Mouse (Mus musculus) hindbrain, embryonic 16.5 days (tissue): ENCODE data around the gene Slc10a3. TPM values are rescaled to one million over a fixed set of nuclear protein-coding genes. Genes with fewer than 3 reads are reported as not detected.

ENCODE experiments used
- polyA plus RNA-seq: library from polyadenylated mRNA; unstranded; fragments of >200 nt; fragmentation: Nextera tagmentation; extraction: Ambion mirVana; gene quantifications from 2 replicates; pipeline ENCODE4 v1.2.1, GENCODE M21; 2015

Gene Slc10a3
- polyA plus RNA-seq, 1 experiment from 2014 or later = 8.2 TPM

Other genes with a start within 250 kb of the Slc10a3 start
- not detected in 2 replicates for gene Opn1mw, start 245.9 kb downstream of the Slc10a3 start, polyA plus RNA-seq
- gene Mecp2, start 238.0 kb downstream of the Slc10a3 start, polyA plus RNA-seq = 9.9 and 10.8 TPM in 2 replicates
- not detected in 2 replicates for gene Tex28, start 205.5 kb downstream of the Slc10a3 start, polyA plus RNA-seq
- gene Tktl1, start 196.1 kb downstream of the Slc10a3 start, polyA plus RNA-seq = 0.14 TPM in 1 of 2 replicates, not detected in the other
- gene Flna, start 123.5 kb downstream of the Slc10a3 start, polyA plus RNA-seq = 77.4 and 103 TPM in 2 replicates
- gene Emd, start 118.7 kb downstream of the Slc10a3 start, polyA plus RNA-seq = 13.1 and 14.8 TPM in 2 replicates
- 342 and 444 TPM in 2 replicates for gene Rpl10, start 102.5 kb downstream of the Slc10a3 start, polyA plus RNA-seq
- gene Taz, start 91.4 kb downstream of the Slc10a3 start, polyA plus RNA-seq = 78.4 and 79.0 TPM in 2 replicates
- 4.4 and 4.7 TPM in 2 replicates for gene Dnase1l1, start 91.0 kb downstream of the Slc10a3 start, polyA plus RNA-seq
- 331 and 347 TPM in 2 replicates for gene Atp6ap1, start 76.3 kb downstream of the Slc10a3 start, polyA plus RNA-seq
- 978 and 991 TPM in 2 replicates for gene Gdi1, start 68.4 kb downstream of the Slc10a3 start, polyA plus RNA-seq
- gene Fam50a, start 60.3 kb downstream of the Slc10a3 start, polyA plus RNA-seq = 61.5 and 61.7 TPM in 2 replicates
- gene Plxna3, start 44.3 kb downstream of the Slc10a3 start, polyA plus RNA-seq = 38.2 and 49.4 TPM in 2 replicates
- gene Lage3, start 19.7 kb downstream of the Slc10a3 start, polyA plus RNA-seq = 69.7 and 78.4 TPM in 2 replicates
- 72.9 and 74.6 TPM in 2 replicates for gene Ubl4a, start 131 bp downstream of the Slc10a3 start, polyA plus RNA-seq
- gene Fam3a, start 19.9 kb upstream of the Slc10a3 start, polyA plus RNA-seq = 35.5 and 37.9 TPM in 2 replicates
- gene Ikbkg, start 19.9 kb upstream of the Slc10a3 start, polyA plus RNA-seq = 14.3 and 17.1 TPM in 2 replicates
- gene G6pdx, start 55.8 kb upstream of the Slc10a3 start, polyA plus RNA-seq = 46.0 and 50.8 TPM in 2 replicates
- not detected in 2 replicates for gene Gm6880, start 108.0 kb upstream of the Slc10a3 start, polyA plus RNA-seq
- gene Olfr1326-ps1, start 201.5 kb upstream of the Slc10a3 start, polyA plus RNA-seq = not detected in 2 replicates
- not detected in 2 replicates for gene Olfr1325, start 219.3 kb upstream of the Slc10a3 start, polyA plus RNA-seq